Mouse (Mus musculus) hindbrain, embryonic 11.5 days (tissue): ENCODE results near the gene Dcaf5. TPM values are rescaled to one million over a fixed set of nuclear protein-coding genes. Genes with fewer than 3 reads are reported as not detected.

Experiments
- ATAC-seq: fragments of 200-750 bp; cut with Nextera tagmentation; 2 replicates; pipeline ENCODE4 v1.8.0; 2017; ENCODE audit warnings: mild to moderate bottlenecking, moderate TSS enrichment, moderate library complexity; ENCODE audit not compliant: low FRiP score
- DNase-seq: peaks from one replicate; pipeline ENCODE4 v3.0.0-alpha.2; 2015; ENCODE audit warnings: low spot score
- H3K27ac ChIP-seq: fragments of 300-500 bp; sonication (generic); 2 replicates; pipeline ENCODE4 v1.5.1; 2014; ENCODE audit warnings: mild to moderate bottlenecking, low read depth, low read length
- H3K27me3 ChIP-seq: fragments of 300-500 bp; sonication (generic); 2 replicates; pipeline ENCODE4 v1.6.1; 2014; ENCODE audit warnings: mild to moderate bottlenecking, low read length, moderate library complexity, mixed read lengths; ENCODE audit not compliant: control insufficient read depth, insufficient read depth
- H3K36me3 ChIP-seq: fragments of 300-500 bp; sonication (generic); 2 replicates; pipeline ENCODE4 v1.6.1; 2014; ENCODE audit warnings: mild to moderate bottlenecking, low read length, moderate library complexity, mixed read lengths; ENCODE audit not compliant: control insufficient read depth, insufficient read depth
- H3K4me1 ChIP-seq: fragments of 300-500 bp; sonication (generic); replicated peaks from 2 replicates; pipeline ENCODE4 v1.6.1; 2014; ENCODE audit warnings: low read length, mixed read lengths; ENCODE audit not compliant: control insufficient read depth, insufficient read depth
- H3K4me2 ChIP-seq: fragments of 300-500 bp; sonication (generic); replicated peaks from 2 replicates; pipeline ENCODE4 v1.6.1; 2014; ENCODE audit warnings: mild to moderate bottlenecking, low read depth, low read length
- H3K4me3 ChIP-seq: fragments of 300-500 bp; sonication (generic); 2 replicates; pipeline ENCODE4 v1.5.1; 2014; ENCODE audit warnings: low read depth, low read length
- H3K9ac ChIP-seq: fragments of 300-500 bp; sonication (generic); 2 replicates; pipeline ENCODE4 v1.6.1; 2014; ENCODE audit warnings: low read depth, low read length
- H3K9me3 ChIP-seq: fragments of 300-500 bp; sonication (generic); 2 replicates; pipeline ENCODE4 v1.6.1; 2016; ENCODE audit warnings: low read length; ENCODE audit not compliant: control insufficient read depth
- WGBS: fragments of 180-500 bp; shearing (Covaris S2); extraction: QIAGEN DNeasy Blood & Tissue Kit; methylation state at CpG from one replicate; pipeline ENCODE4 v1.1.7; 2014; 5-methylcytosine and 5-hydroxymethylcytosine counted together
- polyA plus RNA-seq: library from polyadenylated mRNA; unstranded; fragments of >200 nt; fragmentation: Nextera tagmentation; extraction: Ambion mirVana; gene quantifications from 2 replicates; pipeline ENCODE4 v1.2.1, GENCODE M21; 2014

Gene Dcaf5
- polyA plus RNA-seq, 1 experiment from 2014 or later = 15.1 TPM

- H3K4me1 ChIP-seq = no peaks in the 10 kb centered on the region
- no peaks in the 10 kb centered on the region for H3K36me3 ChIP-seq
- H3K27me3 ChIP-seq = no peaks in the 10 kb centered on the region
- H3K9ac ChIP-seq = no peak overlapping the region
- H3K4me2 ChIP-seq = no peak overlapping the region
- no peak overlapping the region for H3K27ac ChIP-seq
- no peaks in the 10 kb centered on the region for H3K9me3 ChIP-seq
- 85% methylated on average over 5 of the region's 5 CpGs for WGBS
- ATAC-seq (no peak), DNase-seq (no peak)
- no peak overlapping the region for H3K4me3 ChIP-seq
Observed at GRCm38 (mm10) chr12:80360321-80360720, 76.1 kb downstream of the Dcaf5 start.

- no peaks in the 10 kb centered on the region for H3K27me3 ChIP-seq
- no peak overlapping the region for H3K4me2 ChIP-seq
- no peaks in the 10 kb centered on the region for H3K4me1 ChIP-seq
- no peak overlapping the region for H3K4me3 ChIP-seq
- no peak overlapping the region for H3K27ac ChIP-seq
- no peak for ATAC-seq
- H3K9ac ChIP-seq = no peak overlapping the region
- H3K36me3 ChIP-seq = no peaks in the 10 kb centered on the region
- H3K9me3 ChIP-seq = no peaks in the 10 kb centered on the region
- DNase-seq = no peak
- 81% methylated on average over 6 of the region's 6 CpGs for WGBS
Observed at GRCm38 (mm10) chr12:80344777-80345231, 91.6 kb downstream of the Dcaf5 start.

GRCm38 (mm10) chr12:80340936-80341335 lies 95.5 kb downstream of the Dcaf5 start:
- WGBS = 96% methylated on average over 2 of the region's 2 CpGs
- H3K4me1 ChIP-seq = no peaks in the 10 kb centered on the region
- DNase-seq (no peak), ATAC-seq (no peak)
- no peak overlapping the region for H3K27ac ChIP-seq
- no peak overlapping the region for H3K4me3 ChIP-seq
- H3K4me2 ChIP-seq = no peak overlapping the region
- no peaks in the 10 kb centered on the region for H3K9me3 ChIP-seq
- H3K27me3 ChIP-seq = no peaks in the 10 kb centered on the region
- H3K9ac ChIP-seq = no peak overlapping the region
- peaks cover 4% of the 10 kb centered on the region; the same call in 1 of the 2 replicates for H3K36me3 ChIP-seq

GRCm38 (mm10) chr12:80334162-80334561 lies 102.2 kb downstream of the Dcaf5 start:
- Histone ChIP-seq H3K27me3 (no peaks in the 10 kb centered on the region), H3K4me3 (no peak overlapping the region), H3K27ac (no peak overlapping the region), H3K9me3 (no peaks in the 10 kb centered on the region), H3K4me2 (no peak overlapping the region), H3K36me3 (peaks cover 4% of the 10 kb centered on the region; the same call in 1 of the 2 replicates), H3K4me1 (no peaks in the 10 kb centered on the region), H3K9ac (no peak overlapping the region)
- ATAC-seq (no peak), DNase-seq (no peak)
- 75% methylated on average over 4 of the region's 4 CpGs for WGBS

- Histone ChIP-seq H3K4me3 (no peak overlapping the region), H3K27ac (no peak overlapping the region)
- no peak for ATAC-seq
Observed at GRCm38 (mm10) chr12:80331634-80332033, 104.8 kb downstream of the Dcaf5 start.

GRCm38 (mm10) chr12:80330819-80331218 lies 105.6 kb downstream of the Dcaf5 start:
- no peaks in the 10 kb centered on the region for H3K4me1 ChIP-seq
- H3K9ac ChIP-seq = no peak overlapping the region
- no peak for DNase-seq
- H3K4me3 ChIP-seq = no peak overlapping the region
- WGBS = 79% methylated on average over 8 of the region's 8 CpGs
- no peaks in the 10 kb centered on the region for H3K9me3 ChIP-seq
- no peak overlapping the region for H3K27ac ChIP-seq
- no peaks in the 10 kb centered on the region for H3K36me3 ChIP-seq
- no peak for ATAC-seq
- H3K27me3 ChIP-seq = no peaks in the 10 kb centered on the region
- H3K4me2 ChIP-seq = no peak overlapping the region

More at GRCm38 (mm10) chr12:80331634-80332033, 104.8 kb downstream of the Dcaf5 start:
- H3K4me2 ChIP-seq = no peak overlapping the region
- H3K9ac ChIP-seq = no peak overlapping the region
- no peaks in the 10 kb centered on the region for H3K4me1 ChIP-seq
- no peaks in the 10 kb centered on the region for H3K27me3 ChIP-seq
- DNase-seq = no peak
- 29% methylated on average over 2 of the region's 2 CpGs for WGBS
- no peaks in the 10 kb centered on the region for H3K36me3 ChIP-seq
- H3K9me3 ChIP-seq = no peaks in the 10 kb centered on the region

- WGBS = 65% methylated on average over 2 of the region's 2 CpGs
- no peak for ATAC-seq
- no peaks in the 10 kb centered on the region for H3K4me1 ChIP-seq
- DNase-seq = no peak
- H3K27ac ChIP-seq = no peak overlapping the region
- no peaks in the 10 kb centered on the region for H3K9me3 ChIP-seq
- no peak overlapping the region for H3K9ac ChIP-seq
- H3K4me2 ChIP-seq = no peak overlapping the region
- H3K36me3 ChIP-seq = no peaks in the 10 kb centered on the region
- H3K4me3 ChIP-seq = no peak overlapping the region
- H3K27me3 ChIP-seq = no peaks in the 10 kb centered on the region
Observed at GRCm38 (mm10) chr12:80329641-80330040, 106.8 kb downstream of the Dcaf5 start.

DNA sequence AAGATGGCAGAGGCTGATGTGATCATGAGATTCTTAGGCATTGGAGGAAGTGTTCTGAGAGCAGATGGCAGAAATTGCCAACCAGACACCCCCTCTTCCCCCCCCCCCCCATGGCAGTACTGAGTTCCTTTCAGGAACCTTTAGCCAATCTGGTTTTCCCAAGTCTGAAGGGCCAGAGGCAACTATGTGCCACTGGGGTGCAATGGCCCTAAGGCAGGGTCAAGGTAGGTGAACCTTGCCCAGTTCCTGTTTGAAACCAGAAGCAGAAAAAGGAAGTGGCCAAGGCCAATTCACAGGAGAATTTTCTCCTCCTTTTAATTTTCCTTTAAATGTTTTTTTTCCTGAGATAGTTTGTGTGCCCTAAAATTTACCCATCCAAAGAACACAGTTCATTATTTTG lies 110.4 kb downstream of the Dcaf5 start:
- ATAC-seq = no peak
- no peak overlapping the region for H3K27ac ChIP-seq
- no peaks in the 10 kb centered on the region for H3K36me3 ChIP-seq
- H3K9me3 ChIP-seq = no peaks in the 10 kb centered on the region
- no peaks in the 10 kb centered on the region for H3K4me1 ChIP-seq
- H3K4me2 ChIP-seq = no peak overlapping the region
- DNase-seq = no peak
- H3K4me3 ChIP-seq = no peak overlapping the region
- no peaks in the 10 kb centered on the region for H3K27me3 ChIP-seq
- no peak overlapping the region for H3K9ac ChIP-seq

DNA sequence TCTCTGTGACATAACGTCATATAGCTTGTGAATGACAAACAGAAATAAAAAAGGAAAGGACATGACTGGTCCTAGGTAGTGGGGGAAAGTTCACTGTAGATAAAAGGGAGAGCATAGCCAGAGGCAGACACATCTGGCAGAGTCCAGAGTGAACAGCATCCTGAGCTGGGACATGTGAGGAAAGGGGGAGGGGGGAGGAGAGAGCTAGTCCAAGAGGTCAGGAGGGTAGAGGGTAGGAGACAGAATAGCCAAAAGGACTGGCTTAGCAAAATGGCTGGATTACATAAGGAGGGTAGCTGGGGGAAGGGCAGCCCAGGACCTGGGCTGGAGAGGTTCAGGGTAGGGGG lies 111.6 kb downstream of the Dcaf5 start:
- ATAC-seq = no peak
- Histone ChIP-seq H3K4me3 (no peak overlapping the region), H3K4me1 (no peaks in the 10 kb centered on the region), H3K27me3 (no peaks in the 10 kb centered on the region), H3K27ac (no peak overlapping the region), H3K9me3 (no peaks in the 10 kb centered on the region), H3K4me2 (no peak overlapping the region), H3K9ac (no peak overlapping the region), H3K36me3 (no peaks in the 10 kb centered on the region)
- no peak for DNase-seq
- 79% methylated on average over 1 of the region's 1 CpGs for WGBS
